Mouse (Mus musculus): ENCODE data around the gene Hmgcl.

- TF ChIP-seq CTCF (IDR thresholded peaks at IDR 0.05; ENCODE audit: low read depth, low read length) (no peak), POLR2A (IDR thresholded peaks at IDR 0.05; ENCODE audit: extremely low read depth, insufficient read depth, low read length) (0 out of 2 replicates have a peak, but pooled peaks have one; percentile 27)
Measured at GRCm38 (mm10) chr4:135911531-135911930, 34.7 kb upstream of the Hmgcl start.

Data from liver, adult 2 months (tissue).